Mouse (Mus musculus): ENCODE data around the gene Ergic1.

DNA sequence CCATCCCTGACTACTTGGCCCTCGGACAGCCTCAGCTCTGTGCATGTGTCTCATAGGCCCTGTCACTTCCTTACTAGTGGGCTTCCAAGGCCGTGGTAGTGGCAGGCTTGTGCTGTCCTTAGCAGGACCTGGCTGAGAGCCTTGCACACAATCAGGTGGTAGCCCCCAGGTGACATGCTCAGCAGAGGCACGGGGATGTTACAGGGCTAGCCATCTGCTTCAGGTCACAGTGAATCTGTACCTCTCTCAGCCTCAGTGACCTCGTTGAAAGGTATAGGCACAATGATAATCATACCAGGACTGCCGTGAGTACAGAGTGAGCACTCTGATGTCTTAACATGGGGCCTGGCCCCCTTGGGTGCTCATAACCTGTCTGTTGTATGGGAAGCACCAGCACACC lies 13.4 kb downstream of the Ergic1 start:
- TF ChIP-seq GATA1 (IDR thresholded peaks at IDR 0.05; ENCODE audit: borderline replicate concordance, low read length) (no peak), FLI1 (IDR thresholded peaks at IDR 0.05; ENCODE audit: low read length) (no peak)
